Mouse (Mus musculus) layer of hippocampus, adult 8-10 months (tissue): ENCODE data around the gene Itga6. TPM values are rescaled to one million over a fixed set of nuclear protein-coding genes. Genes with fewer than 3 reads are reported as not detected.
"Not testable (repeated sequence)": the region's sequence is repeated elsewhere in the genome, so short reads cannot be mapped to it uniquely, and the experiment has no call there.

Experiments used
- DNase-seq, 2 experiments: peaks; one replicate each; pipeline ENCODE4 v3.0.0; 2022; ENCODE audit warnings: low spot score in 2 of 2
- total RNA-seq, 4 experiments: library from RNA; stranded (reverse); gene quantifications; 2 replicates each; pipeline ENCODE4 v1.2.4; 2022

The Itga6 gene
- total RNA-seq, 4 experiments from 2014 or later: 24.9 to 37.5 (median 30.5) TPM

DNA sequence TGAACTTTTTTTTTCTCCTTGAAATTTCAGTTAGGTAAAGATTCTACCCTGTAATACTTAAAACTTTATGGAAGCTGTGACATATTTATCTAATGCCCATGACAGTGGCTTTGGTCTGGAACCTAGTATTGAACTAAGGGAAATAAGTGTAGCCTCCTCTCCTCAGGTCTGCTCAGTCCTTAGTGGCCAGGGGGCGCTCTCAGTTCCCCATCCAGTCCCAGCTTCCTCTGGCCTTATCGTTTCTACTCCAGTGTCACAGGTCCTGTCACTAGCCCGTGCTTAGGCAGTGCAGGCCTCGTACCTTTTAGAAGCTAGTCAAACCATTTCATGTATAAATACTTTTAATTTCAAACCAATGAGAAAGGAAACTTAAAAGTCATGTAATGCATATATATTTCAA, 143.0 kb downstream of the Itga6 start:
- DNase-seq: no peak

DNA sequence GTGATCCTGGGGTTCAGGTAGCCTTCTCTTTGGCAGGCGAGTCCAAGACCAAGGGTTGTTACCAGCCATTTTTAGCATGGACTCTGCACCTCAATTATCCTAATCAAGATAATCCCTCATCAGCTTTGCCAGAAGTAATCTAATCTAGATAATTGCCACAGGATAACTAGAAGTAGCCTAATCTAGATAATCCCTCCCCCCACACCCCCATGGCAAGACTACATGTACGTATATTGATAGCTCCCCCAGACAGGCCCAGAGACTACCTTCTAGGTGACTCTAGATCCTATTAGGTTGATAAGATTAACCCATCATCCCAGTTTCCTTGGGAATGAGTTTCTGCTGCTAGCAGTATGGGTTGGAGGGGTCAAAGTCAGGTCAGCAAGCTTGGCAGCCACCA, 146.1 kb downstream of the Itga6 start:
- DNase-seq: no peak

DNA sequence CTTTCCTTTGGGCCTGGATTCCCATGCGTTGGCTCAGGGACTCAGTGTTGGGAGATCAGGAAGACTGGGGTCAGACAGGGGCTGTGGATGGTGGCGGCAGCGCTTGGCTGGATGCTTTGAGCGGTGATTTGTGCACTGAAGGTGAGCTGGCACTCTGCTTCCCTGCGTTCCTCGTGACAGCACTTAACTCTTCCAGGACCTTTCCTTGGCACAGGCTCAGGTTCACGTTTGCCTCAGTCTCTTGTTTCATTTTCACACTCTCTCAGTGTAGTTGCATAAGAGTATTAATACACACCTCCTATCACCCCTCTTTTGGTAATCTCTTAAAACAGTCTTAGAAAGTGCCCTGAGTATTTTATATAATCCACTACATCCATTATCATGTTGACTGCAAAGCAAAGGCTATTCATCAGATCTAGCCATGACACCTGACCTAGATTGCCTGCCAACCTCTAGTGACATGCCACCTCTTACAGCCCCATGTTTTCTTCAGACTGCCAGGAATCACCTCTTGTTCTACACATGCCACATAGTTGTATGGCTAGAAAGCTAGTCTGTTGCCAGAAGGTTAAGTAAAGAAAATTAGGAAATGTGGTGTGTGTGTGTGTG, 147.4 kb downstream of the Itga6 start:
- DNase-seq: no peak

DNA sequence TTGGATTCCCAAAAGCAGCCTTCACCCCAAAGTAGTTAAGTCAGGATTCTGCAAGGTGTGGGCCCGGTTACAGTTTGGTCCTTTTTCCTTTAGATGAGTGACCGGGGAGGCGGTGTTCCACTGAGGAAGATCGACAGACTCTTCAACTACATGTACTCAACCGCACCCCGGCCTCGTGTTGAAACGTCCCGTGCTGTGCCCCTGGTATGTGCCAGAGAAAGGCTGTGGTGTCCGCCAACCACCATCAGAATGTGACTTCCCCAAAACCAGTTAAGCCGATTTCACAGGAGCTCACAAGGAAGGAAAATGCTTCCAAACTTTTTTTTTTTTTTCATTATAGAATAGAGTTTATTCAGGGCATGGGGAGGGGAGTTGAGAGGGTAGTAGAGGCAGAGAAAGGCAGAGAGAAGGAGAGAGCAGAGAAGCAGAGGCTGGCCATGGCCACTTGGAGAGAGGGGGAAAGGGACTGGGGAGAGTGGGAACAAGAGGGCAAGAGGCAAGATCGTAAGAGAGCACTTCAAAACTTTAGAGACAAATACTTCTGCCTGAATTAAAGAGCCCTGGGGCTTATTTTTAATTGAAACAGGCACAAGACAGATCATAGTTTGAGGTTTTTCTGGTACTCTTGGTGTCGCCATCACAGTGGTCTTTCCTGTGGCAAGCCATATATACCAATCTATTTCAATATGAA, 150.3 kb downstream of the Itga6 start:
- no peak for DNase-seq

DNA sequence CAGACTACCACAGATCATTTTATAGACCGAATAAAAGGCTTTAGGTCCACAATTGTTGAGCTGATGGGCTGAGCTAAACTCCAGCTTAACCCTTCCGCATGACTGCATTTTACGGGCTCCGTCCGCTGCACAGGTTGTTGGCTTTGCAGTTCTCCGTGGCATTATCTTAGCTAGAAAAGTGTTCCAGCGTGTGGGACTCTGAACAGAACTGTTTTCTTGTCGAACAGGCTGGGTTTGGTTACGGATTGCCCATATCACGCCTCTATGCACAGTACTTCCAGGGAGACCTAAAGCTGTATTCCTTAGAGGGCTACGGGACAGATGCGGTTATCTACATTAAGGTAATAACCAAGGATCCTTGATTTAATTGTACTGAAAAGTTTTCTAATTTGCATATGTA, 152.0 kb downstream of the Itga6 start:
- no peak for DNase-seq

DNA sequence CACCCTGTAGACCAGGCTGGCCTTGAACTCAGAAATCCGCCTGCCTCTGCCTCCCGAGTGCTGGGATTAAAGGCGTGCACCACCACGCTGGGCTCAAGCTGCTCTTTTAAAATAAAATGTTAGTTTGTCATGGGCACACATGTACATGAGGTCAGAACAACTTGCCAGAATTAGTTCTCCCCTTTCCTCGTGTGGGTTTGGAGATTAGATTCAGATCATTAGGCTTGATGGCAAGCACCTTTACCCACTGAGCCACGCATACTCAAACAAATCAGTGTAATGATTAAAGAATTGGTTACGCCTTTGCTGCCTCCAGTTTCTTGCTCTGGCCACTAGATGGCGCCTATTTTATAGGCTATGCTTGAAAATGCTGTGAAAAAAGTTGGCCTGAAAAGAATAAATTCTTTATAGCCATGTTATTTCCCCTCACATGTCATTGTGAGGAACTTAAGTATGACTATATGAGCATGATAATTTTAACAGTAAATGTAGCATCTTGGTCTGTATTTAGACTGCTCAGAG, 153.0 kb downstream of the Itga6 start:
- peak in 1 of 2 experiments; percentile 22 for DNase-seq

DNA sequence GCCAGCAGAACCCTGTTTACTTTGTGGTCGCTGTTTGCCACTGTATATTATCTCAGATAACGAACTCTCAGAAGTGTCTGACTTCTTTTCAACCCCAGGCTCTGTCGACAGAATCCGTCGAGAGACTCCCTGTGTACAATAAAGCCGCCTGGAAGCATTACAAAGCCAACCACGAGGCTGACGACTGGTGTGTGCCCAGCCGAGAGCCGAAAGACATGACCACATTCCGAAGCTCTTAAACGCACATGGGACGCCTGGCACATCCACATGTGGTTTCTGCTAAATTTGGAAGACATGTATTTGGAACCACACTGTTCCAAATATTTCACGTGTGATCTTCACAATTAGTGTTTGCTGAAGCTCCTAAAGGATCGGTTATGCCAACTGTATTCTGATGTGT, 154.5 kb downstream of the Itga6 start:
- DNase-seq: no peak

DNA sequence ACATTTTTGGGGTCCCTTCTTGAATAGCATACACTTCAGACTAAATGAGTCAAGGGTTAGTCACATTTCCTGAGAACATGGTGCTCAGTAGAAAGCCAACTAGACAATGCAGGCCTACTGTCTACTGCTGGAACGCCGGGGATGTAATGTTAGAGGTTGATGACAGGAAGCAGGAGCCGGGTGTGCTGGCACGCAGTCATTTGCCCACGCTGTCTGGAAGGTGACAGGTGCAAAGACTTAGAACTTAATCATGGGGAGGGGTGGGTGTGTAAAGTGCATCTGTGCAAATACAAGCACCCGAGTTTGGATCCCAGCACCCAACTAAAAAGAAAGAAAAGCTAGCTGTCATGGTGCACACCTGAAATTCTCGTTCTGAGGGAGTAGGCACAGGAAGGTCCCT, 159.7 kb downstream of the Itga6 start:
- DNase-seq: no peak

DNA sequence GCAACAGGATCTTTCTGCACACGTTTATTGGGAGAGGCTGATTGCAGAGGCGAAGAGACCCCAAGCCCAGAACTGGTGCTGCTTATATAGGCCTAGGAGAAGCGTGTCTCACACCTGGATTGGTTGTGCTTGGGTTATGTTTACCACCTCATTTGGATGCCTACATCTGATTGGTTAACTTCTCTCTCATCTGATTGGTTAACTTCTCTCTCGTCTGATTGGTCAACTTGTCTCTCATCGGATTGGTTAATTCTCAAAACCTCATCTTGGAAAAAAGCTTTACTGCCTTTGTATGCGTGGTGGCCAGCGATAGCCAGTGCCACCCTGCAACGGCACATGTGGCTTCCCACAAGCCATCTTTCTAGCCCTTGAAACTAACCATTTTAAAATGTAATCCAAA, 160.9 kb downstream of the Itga6 start:
- not testable (repeated sequence) for DNase-seq

Other genes starting within 250 kb of the Itga6 start
- 10 to 100 TPM; 14.0 to 16.3 (median 15.2) TPM for gene Dlx1, start 217.5 kb upstream of the Itga6 start, total RNA-seq
- gene Dlx2, start 198.9 kb upstream of the Itga6 start, total RNA-seq: 1 to 10 TPM; 3.6 to 4.9 (median 4.7) TPM
- gene Pdk1, start 127.6 kb downstream of the Itga6 start, total RNA-seq: 10 to 100 TPM; 41.2 to 50.9 (median 47.0) TPM
- 100 to 1,000 TPM; 363 to 430 (median 401) TPM for gene Rapgef4, start 235.6 kb downstream of the Itga6 start, total RNA-seq